Mouse (Mus musculus) forebrain, embryonic 14.5 days (tissue): ENCODE measurements around the gene Rps19bp1. TPM values are rescaled to one million over a fixed set of nuclear protein-coding genes. Genes with fewer than 3 reads are reported as not detected.
A peak's percentile ranks its signal among the peaks of the same experiment; 100 is the strongest.

ENCODE experiments used
- ATAC-seq: fragments of 200-750 bp; cut with Nextera tagmentation; 2 replicates; pipeline ENCODE4 v1.8.0; 2017; ENCODE audit warnings: mild to moderate bottlenecking, moderate library complexity
- DNase-seq: peaks from one replicate; pipeline ENCODE4 v3.0.0-alpha.2; 2015; ENCODE audit warnings: low spot score
- H3K27ac ChIP-seq: fragments of 300-500 bp; sonication (generic); 2 replicates; pipeline ENCODE4 v1.5.1; 2014; ENCODE audit warnings: low read depth, mild to moderate bottlenecking, control low read depth, low read length, moderate library complexity
- H3K27me3 ChIP-seq: fragments of 300-500 bp; sonication (generic); replicated peaks from 2 replicates; pipeline ENCODE4 v1.6.1; 2014; ENCODE audit warnings: low read length, control low read depth, mixed read lengths; ENCODE audit not compliant: control insufficient read depth, insufficient read depth
- H3K36me3 ChIP-seq: fragments of 300-500 bp; sonication (generic); 2 replicates; pipeline ENCODE4 v1.6.1; 2014; ENCODE audit warnings: low read length, control low read depth; ENCODE audit not compliant: control insufficient read depth, insufficient read depth
- H3K4me1 ChIP-seq: fragments of 300-500 bp; sonication (generic); 2 replicates; pipeline ENCODE4 v1.6.1; 2014; ENCODE audit warnings: antibody characterized with exemption, low read length, control low read depth; ENCODE audit not compliant: control insufficient read depth, insufficient read depth
- H3K4me2 ChIP-seq: fragments of 300-500 bp; sonication (generic); 2 replicates; pipeline ENCODE4 v1.6.1; 2014; ENCODE audit warnings: mild to moderate bottlenecking, control low read depth, low read length
- H3K4me3 ChIP-seq: fragments of 300-500 bp; sonication (generic); 2 replicates; pipeline ENCODE4 v1.5.1; 2014; ENCODE audit warnings: low read depth, low read length, control low read depth
- H3K9ac ChIP-seq: fragments of 300-500 bp; sonication (generic); 2 replicates; pipeline ENCODE4 v1.6.1; 2014; ENCODE audit warnings: mild to moderate bottlenecking, low read length, control low read depth, moderate library complexity
- H3K9me3 ChIP-seq: fragments of 300-500 bp; sonication (generic); replicated peaks from 2 replicates; pipeline ENCODE4 v1.6.1; 2016; ENCODE audit warnings: low read length, control low read depth, mixed read lengths; ENCODE audit not compliant: control insufficient read depth
- WGBS: fragments of 180-500 bp; shearing (Covaris S2); extraction: QIAGEN DNeasy Blood & Tissue Kit; methylation state at CpG from one replicate; pipeline ENCODE4 v1.1.7; 2014; 5-methylcytosine and 5-hydroxymethylcytosine counted together
- polyA plus RNA-seq: library from polyadenylated mRNA; unstranded; fragments of >200 nt; fragmentation: Nextera tagmentation; extraction: Ambion mirVana; gene quantifications from 2 replicates; pipeline ENCODE4 v1.2.1, GENCODE M21; 2014

Gene Rps19bp1
- polyA plus RNA-seq, 1 experiment from 2014 or later, result 71.1 TPM

- Histone ChIP-seq H3K9ac (no peak overlapping the region), H3K4me1 (no peaks in the 10 kb centered on the region), H3K36me3 (no peaks in the 10 kb centered on the region), H3K27me3 (0 out of 2 replicates have a peak, but pooled peaks cover under 1% of the 10 kb centered on the region), H3K27ac (no peak overlapping the region), H3K9me3 (no peaks in the 10 kb centered on the region), H3K4me3 (no peak overlapping the region), H3K4me2 (no peak overlapping the region)
- WGBS, result 73% methylated on average over 2 of the region's 2 CpGs
- DNase-seq (no peak), ATAC-seq (no peak)
Measured at GRCm38 (mm10) chr15:80279053-80279452, 14.9 kb upstream of the Rps19bp1 start.

GRCm38 (mm10) chr15:80278121-80278759, 14.1 kb upstream of the Rps19bp1 start:
- 0 out of 2 replicates have a peak, but pooled peaks cover 2% of the 10 kb centered on the region for H3K27me3 ChIP-seq
- no peak for ATAC-seq
- WGBS, result 71% methylated on average over 5 of the region's 5 CpGs

DNA sequence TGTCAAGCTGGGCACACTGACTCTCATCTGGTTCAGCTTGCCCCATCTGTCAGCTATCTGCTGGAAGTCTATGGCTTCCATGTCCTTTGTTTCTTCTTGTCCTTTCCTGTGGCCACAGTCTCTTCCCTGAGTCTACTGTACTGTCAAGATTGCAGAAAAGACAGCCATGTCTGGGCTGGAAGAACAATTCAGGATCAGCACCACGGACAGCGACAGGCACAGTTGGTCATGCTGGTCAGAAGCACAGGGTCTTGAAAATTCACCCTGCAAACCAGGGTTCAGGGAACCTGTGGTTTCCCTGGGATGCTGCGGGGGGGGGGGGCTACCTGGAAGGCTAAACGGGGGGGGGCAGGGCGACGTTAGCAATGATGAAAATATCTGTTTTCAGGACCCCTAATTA, 13.5 kb upstream of the Rps19bp1 start:
- no peaks in the 10 kb centered on the region for H3K9me3 ChIP-seq
- no peak overlapping the region for H3K27ac ChIP-seq
- ATAC-seq, result no peak
- DNase-seq, result no peak
- H3K9ac ChIP-seq, result no peak overlapping the region
- no peak overlapping the region for H3K4me2 ChIP-seq
- 0 out of 2 replicates have a peak, but pooled peaks cover 2% of the 10 kb centered on the region for H3K27me3 ChIP-seq
- no peaks in the 10 kb centered on the region for H3K36me3 ChIP-seq
- H3K4me1 ChIP-seq, result no peaks in the 10 kb centered on the region
- 0% methylated on average over 6 of the region's 6 CpGs for WGBS
- H3K4me3 ChIP-seq, result no peak overlapping the region

More at GRCm38 (mm10) chr15:80278121-80278759, 14.1 kb upstream of the Rps19bp1 start:
- Histone ChIP-seq H3K9me3 (no peaks in the 10 kb centered on the region), H3K4me3 (no peak overlapping the region), H3K4me1 (no peaks in the 10 kb centered on the region), H3K9ac (no peak overlapping the region), H3K27ac (no peak overlapping the region), H3K4me2 (no peak overlapping the region), H3K36me3 (no peaks in the 10 kb centered on the region)
- no peak for DNase-seq

DNA sequence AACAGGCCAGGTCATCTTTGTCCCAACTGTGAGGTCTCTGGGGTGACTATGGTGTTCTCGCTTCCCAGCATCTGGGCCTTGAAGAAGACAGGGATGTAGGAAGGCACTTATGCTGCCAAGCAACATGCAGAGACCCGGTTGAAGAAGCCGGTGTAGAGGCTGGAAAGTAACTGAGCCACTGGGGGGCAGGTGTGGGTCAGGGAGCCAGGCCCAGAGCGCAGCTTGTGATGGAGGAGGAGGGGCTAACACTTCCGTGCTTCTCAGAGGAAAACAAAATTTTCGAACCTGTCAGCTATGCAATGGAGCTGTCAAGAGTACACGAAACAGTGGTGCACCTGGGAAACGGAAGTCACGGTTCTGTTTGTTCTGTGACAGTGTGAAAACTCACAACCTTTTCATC, 13.0 kb upstream of the Rps19bp1 start:
- H3K27me3 ChIP-seq, result 0 out of 2 replicates have a peak, but pooled peaks cover 2% of the 10 kb centered on the region
- H3K4me1 ChIP-seq, result peaks cover 2% of the 10 kb centered on the region; the same call in 1 of the 2 replicates
- no peaks in the 10 kb centered on the region for H3K9me3 ChIP-seq
- 49% methylated on average over 9 of the region's 9 CpGs for WGBS
- no peak for ATAC-seq
- H3K4me3 ChIP-seq, result no peak overlapping the region
- no peak overlapping the region for H3K9ac ChIP-seq
- no peak for DNase-seq
- H3K4me2 ChIP-seq, result no peak overlapping the region
- no peaks in the 10 kb centered on the region for H3K36me3 ChIP-seq
- no peak overlapping the region for H3K27ac ChIP-seq

DNA sequence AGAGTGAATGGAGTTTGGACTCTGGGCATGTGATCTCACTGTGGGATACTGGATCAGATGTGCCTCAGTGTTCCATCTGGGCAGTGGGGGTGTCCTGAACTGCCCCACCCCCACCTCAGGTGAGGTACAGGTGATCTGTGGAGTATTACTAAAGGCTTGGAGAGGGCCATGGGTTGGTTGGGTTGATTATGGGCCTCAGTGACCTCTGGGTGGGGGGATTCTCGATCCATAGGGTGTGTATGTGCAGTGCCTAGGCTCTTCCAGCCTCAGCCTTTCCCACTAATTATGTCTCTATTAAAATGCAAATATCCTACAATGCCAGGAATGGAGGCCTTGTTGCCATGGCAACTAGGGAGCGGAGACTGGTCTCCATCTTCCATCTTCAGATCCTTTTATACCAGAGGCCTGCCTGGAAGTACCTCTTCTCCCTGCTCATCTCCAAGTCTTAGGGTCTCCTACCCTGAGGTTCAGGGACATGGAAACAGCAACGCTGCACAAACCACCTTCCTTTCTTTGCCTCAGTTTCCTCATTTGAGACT, 7.8 kb upstream of the Rps19bp1 start:
- 37% methylated on average over 3 of the region's 3 CpGs for WGBS
- H3K36me3 ChIP-seq, result no peaks in the 10 kb centered on the region
- no peak overlapping the region for H3K4me3 ChIP-seq
- H3K27ac ChIP-seq, result no peak overlapping the region
- H3K4me1 ChIP-seq, result peaks cover 4% of the 10 kb centered on the region; the same call in 1 of the 2 replicates
- no peaks in the 10 kb centered on the region for H3K9me3 ChIP-seq
- H3K9ac ChIP-seq, result no peak overlapping the region
- ATAC-seq, result 0 out of 2 replicates have a peak, but pooled peaks have one; percentile 40
- 0 out of 2 replicates have a peak, but pooled peaks cover 2% of the 10 kb centered on the region for H3K27me3 ChIP-seq
- DNase-seq, result peak; percentile 76
- H3K4me2 ChIP-seq, result no peak overlapping the region

DNA sequence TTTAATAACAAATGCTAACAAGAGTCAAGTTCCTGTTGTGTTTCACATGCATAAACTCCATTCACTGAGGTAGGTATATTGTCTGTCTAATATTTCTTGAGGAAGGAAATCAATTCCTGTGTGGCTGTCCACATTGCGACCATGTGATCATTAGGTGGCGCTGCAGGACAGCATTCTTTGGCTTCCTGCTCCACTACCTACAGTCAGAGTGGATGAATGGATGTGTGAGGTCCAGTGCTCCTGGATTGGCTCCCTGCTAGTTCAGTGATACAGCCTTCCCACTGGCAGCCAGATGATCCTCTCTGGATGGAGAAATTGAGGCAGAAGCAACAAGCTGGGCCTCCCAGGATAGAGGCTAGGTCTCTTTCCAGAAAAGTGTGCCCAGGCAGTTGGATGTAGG, 2.2 kb upstream of the Rps19bp1 start:
- Histone ChIP-seq H3K36me3 (0 out of 2 replicates have a peak, but pooled peaks cover under 1% of the 10 kb centered on the region), H3K4me3 (no peak overlapping the region), H3K9me3 (no peaks in the 10 kb centered on the region), H3K27ac (no peak overlapping the region), H3K4me2 (no peak overlapping the region), H3K9ac (no peak overlapping the region), H3K4me1 (peaks cover 5% of the 10 kb centered on the region; the same call in 1 of the 2 replicates), H3K27me3 (no peaks in the 10 kb centered on the region)
- 0% methylated on average over 2 of the region's 2 CpGs for WGBS
- DNase-seq (peak; percentile 88), ATAC-seq (0 out of 2 replicates have a peak, but pooled peaks have one; percentile 43)

- Histone ChIP-seq H3K9ac (no peak overlapping the region), H3K36me3 (peaks cover 45% of the 10 kb centered on the region), H3K4me3 (no peak overlapping the region), H3K4me2 (no peak overlapping the region), H3K27ac (no peak overlapping the region), H3K4me1 (peaks cover 19% of the 10 kb centered on the region), H3K9me3 (no peaks in the 10 kb centered on the region), H3K27me3 (no peaks in the 10 kb centered on the region)
- WGBS, result 77% methylated on average over 7 of the region's 7 CpGs
- DNase-seq (no peak), ATAC-seq (no peak)
Measured at GRCm38 (mm10) chr15:80261100-80261499, 3.0 kb downstream of the Rps19bp1 start.

- Histone ChIP-seq H3K36me3 (peaks cover 45% of the 10 kb centered on the region), H3K9me3 (no peaks in the 10 kb centered on the region), H3K27ac (no peak overlapping the region), H3K4me1 (peaks cover 19% of the 10 kb centered on the region), H3K4me3 (no peak overlapping the region), H3K4me2 (no peak overlapping the region), H3K9ac (no peak overlapping the region), H3K27me3 (no peaks in the 10 kb centered on the region)
- WGBS, result 11% methylated on average over 3 of the region's 3 CpGs
- ATAC-seq, result no peak
- DNase-seq, result peak; percentile 86
Measured at GRCm38 (mm10) chr15:80260677-80261076, 3.4 kb downstream of the Rps19bp1 start.

GRCm38 (mm10) chr15:80259406-80260045, 4.6 kb downstream of the Rps19bp1 start:
- 72% methylated on average over 8 of the region's 8 CpGs for WGBS
- Histone ChIP-seq H3K36me3 (peaks cover 45% of the 10 kb centered on the region), H3K9me3 (no peaks in the 10 kb centered on the region), H3K4me3 (no peak overlapping the region), H3K27me3 (no peaks in the 10 kb centered on the region), H3K9ac (no peak overlapping the region), H3K4me2 (no peak overlapping the region), H3K4me1 (peaks cover 19% of the 10 kb centered on the region), H3K27ac (no peak overlapping the region)
- no peak for DNase-seq
- no peak for ATAC-seq
